Mouse (Mus musculus): Measurements from ENCODE around the gene Efcab10. TPM values are rescaled to one million over a fixed set of nuclear protein-coding genes. Genes with fewer than 3 reads are reported as not detected.

Efcab10 gene
- polyA plus RNA-seq, 1 experiment from 2014 or later, result 5.1 TPM

DNA sequence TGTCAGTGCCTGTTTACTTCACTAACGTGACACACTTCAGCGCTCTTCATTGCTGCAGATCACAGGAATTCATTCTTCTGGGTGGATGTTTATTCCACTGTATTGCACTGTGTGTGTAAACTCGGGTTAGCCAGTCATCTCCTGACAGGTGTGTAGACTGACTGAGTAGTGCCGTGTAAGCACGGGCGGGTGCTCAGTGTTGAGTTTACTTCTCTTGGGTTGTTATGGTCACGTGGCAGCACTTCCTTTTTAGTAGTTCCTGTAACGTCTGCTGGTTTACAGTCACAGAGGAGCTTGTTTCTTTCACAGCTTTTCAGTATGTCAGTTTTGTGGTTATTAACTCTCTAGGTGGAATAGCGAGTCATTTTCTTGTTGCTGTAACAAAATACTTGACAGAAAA, 39.2 kb downstream of the Efcab10 start:
- whole genome bisulfite sequencing, result 91% methylated on average over 9 of the region's 9 CpGs

DNA sequence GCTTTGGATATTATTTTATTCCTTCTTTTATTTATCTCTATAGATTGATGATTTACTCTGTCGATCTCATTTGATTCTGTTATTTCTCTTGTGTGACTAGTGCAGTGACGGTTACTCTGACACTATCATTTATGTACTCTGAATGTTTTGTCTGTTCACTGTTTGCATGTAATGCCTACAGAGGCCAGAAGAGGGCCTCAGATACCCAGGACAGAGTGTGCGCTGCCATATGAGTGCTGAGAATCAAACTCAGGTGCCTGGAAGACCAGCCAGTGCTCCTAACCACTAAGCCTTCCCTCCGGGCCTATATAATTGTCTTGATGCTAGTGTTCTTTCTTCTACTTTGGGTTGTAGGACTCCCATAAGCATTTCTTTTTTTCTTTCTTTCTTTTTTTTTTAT, 40.1 kb downstream of the Efcab10 start:
- Histone ChIP-seq H3K27ac (no peak overlapping the region), H3K4me3 (no peak overlapping the region), H3K27me3 (no peaks in the 10 kb centered on the region), H3K4me2 (no peak overlapping the region), H3K9ac (no peak overlapping the region), H3K36me3 (peaks cover 20% of the 10 kb centered on the region), H3K4me1 (replicated peaks) (peaks cover 7% of the 10 kb centered on the region), H3K9me3 (no peaks in the 10 kb centered on the region)
- no peak for ATAC-seq (ENCODE audit: low FRiP score)
- WGBS, result 97% methylated on average over 4 of the region's 4 CpGs

More for the DNA sequence above, 39.2 kb downstream of the Efcab10 start:
- H3K27me3 ChIP-seq, result no peaks in the 10 kb centered on the region
- no peak overlapping the region for H3K27ac ChIP-seq
- no peaks in the 10 kb centered on the region for H3K9me3 ChIP-seq
- H3K9ac ChIP-seq, result no peak overlapping the region
- peaks cover 7% of the 10 kb centered on the region for H3K4me1 ChIP-seq (replicated peaks)
- H3K36me3 ChIP-seq, result peaks cover 13% of the 10 kb centered on the region
- no peak overlapping the region for H3K4me3 ChIP-seq
- no peak overlapping the region for H3K4me2 ChIP-seq
- no peak for ATAC-seq (ENCODE audit: low FRiP score)

Other genes with a start within 250 kb of the Efcab10 start
- 19.9 and 22.4 TPM in 2 replicates for gene Atxn7l1, start 247.2 kb upstream of the Efcab10 start, polyA plus RNA-seq (2015; fragmentation: Nextera tagmentation; extraction: Ambion mirVana)
- 47.7 and 48.1 TPM in 2 replicates for gene Twistnb, start 34.8 kb downstream of the Efcab10 start, polyA plus RNA-seq (2015; fragmentation: Nextera tagmentation; extraction: Ambion mirVana)